Comparison of ENCODE assay signal across 23 mouse cellular contexts in genomic region chr12:71813761-71814160, GRCm38 (mm10). TPM values are rescaled to one million over a fixed set of nuclear protein-coding genes. Genes with fewer than 3 reads are reported as not detected.
DNase-seq lines count a peak whose midpoint lies in the region; ATAC-seq and TF ChIP-seq lines count a peak whose summit lies in the region.
"Had no signal": no experiment of that assay in that cellular context is flagged by ENCODE, and none has a peak within 500 bp of the region (broad histone marks: within the 10 kb centered on the region; RNA-seq: fewer than 3 reads in every experiment).

No protein-coding gene starts in this region.

- no peak for TF ChIP-seq EP300 in lung, postnatal 0 days (IDR thresholded peaks at IDR 0.05)

- no peaks in the 10 kb centered on the region for H3K27me3 ChIP-seq in heart, embryonic 12.5 days (replicated peaks)
- H3K27me3 ChIP-seq in lung, postnatal 0 days (replicated peaks; ENCODE audit: insufficient read depth, low read length), result no peaks in the 10 kb centered on the region
- H3K27me3 ChIP-seq: embryonic facial prominence, embryonic 13.5 days; limb, embryonic 15.5 days had no signal

- H3K4me1 ChIP-seq in heart, embryonic 12.5 days (replicated peaks), result peaks cover 30% of the 10 kb centered on the region
- H3K4me1 ChIP-seq in lung, postnatal 0 days (ENCODE audit: insufficient read depth, low read depth, low read length), result no peaks in the 10 kb centered on the region; the same call in 1 of the 2 replicates
- H3K4me1 ChIP-seq: embryonic facial prominence, embryonic 13.5 days; limb, embryonic 15.5 days had no signal

- 22% methylated on average over 7 of the region's 7 CpGs for WGBS in heart, embryonic 12.5 days
- 18% methylated on average over 7 of the region's 7 CpGs for WGBS in lung, postnatal 0 days

- DNase-seq in adrenal gland, adult 2 months, result peak; percentile 32
- no peak for DNase-seq in adrenal gland, postnatal 4 days (ENCODE audit: low spot score in 2 of 2)
- no peak for DNase-seq in heart, adult 8-10 months (ENCODE audit: low spot score)
- no peak for DNase-seq in lung, postnatal 0 days (ENCODE audit: low spot score)
- DNase-seq in lung, postnatal 25 days (ENCODE audit: low spot score), result no peak
- DNase-seq in kidney, adult 18-20 months, result no peak
- no peak for DNase-seq in frontal cortex, adult 2 months (ENCODE audit: extremely low spot score in 1 of 2, low spot score in 1 of 2)
- DNase-seq: cerebellum, adult 11-12 months; cerebellum, postnatal 25 days; forebrain, postnatal 0 days; kidney, adult 9 months; kidney, postnatal 4 days; liver, postnatal 0 days; midbrain, embryonic 14.5 days; retina, postnatal 1 day; right cerebral cortex, postnatal 4 days; thymus, postnatal 25 days had no signal

- no peaks in the 10 kb centered on the region for H3K9me3 ChIP-seq in heart, embryonic 12.5 days (replicated peaks)
- H3K9me3 ChIP-seq in lung, postnatal 0 days (ENCODE audit: low read length), result no peaks in the 10 kb centered on the region
- H3K9me3 ChIP-seq: embryonic facial prominence, embryonic 13.5 days; limb, embryonic 15.5 days had no signal

- H3K4me3 ChIP-seq in heart, embryonic 12.5 days, result no peak overlapping the region
- H3K4me3 ChIP-seq in lung, postnatal 0 days (ENCODE audit: low read depth, low read length), result no peak overlapping the region
- H3K4me3 ChIP-seq: embryonic facial prominence, embryonic 13.5 days; limb, embryonic 15.5 days; myocyte had no signal

- no peaks in the 10 kb centered on the region for H3K36me3 ChIP-seq in heart, embryonic 12.5 days
- no peaks in the 10 kb centered on the region for H3K36me3 ChIP-seq in lung, postnatal 0 days (ENCODE audit: insufficient read depth, low read length)
- H3K36me3 ChIP-seq: embryonic facial prominence, embryonic 13.5 days; limb, embryonic 15.5 days had no signal

- H3K9ac ChIP-seq in heart, embryonic 12.5 days, result no peak overlapping the region
- H3K9ac ChIP-seq in lung, postnatal 0 days (replicated peaks; ENCODE audit: low read depth), result no peak overlapping the region
- H3K9ac ChIP-seq: embryonic facial prominence, embryonic 13.5 days; forebrain, postnatal 0 days; limb, embryonic 15.5 days; liver, postnatal 0 days had no signal

- H3K4me2 ChIP-seq in heart, embryonic 12.5 days, result no peak overlapping the region
- 0 out of 2 replicates have a peak overlapping the region, but pooled peaks have one; percentile 6 for H3K4me2 ChIP-seq in lung, postnatal 0 days (replicated peaks; ENCODE audit: low read depth, low read length)
- H3K4me2 ChIP-seq: embryonic facial prominence, embryonic 13.5 days; limb, embryonic 15.5 days had no signal

- TF ChIP-seq CTCF in lung, postnatal 0 days (IDR thresholded peaks at IDR 0.05), result no peak

- peak overlapping the region; percentile 50; the same call in 1 of the 2 replicates for H3K27ac ChIP-seq in heart, embryonic 12.5 days (ENCODE audit: poor library complexity, severe bottlenecking)
- no peak overlapping the region for H3K27ac ChIP-seq in lung, postnatal 0 days (ENCODE audit: low read length)
- H3K27ac ChIP-seq: embryonic facial prominence, embryonic 13.5 days; limb, embryonic 15.5 days; macrophage had no signal

- no peak for ATAC-seq in heart, embryonic 12.5 days (ENCODE audit: insufficient number of reproducible peaks, low FRiP score)
- no peak for ATAC-seq in lung, postnatal 0 days
- ATAC-seq: forebrain, postnatal 0 days; inflammation-experienced regulatory T-cells, adult 6 months; liver, postnatal 0 days had no signal

RNA-seq across cellular contexts. Expression of gene Daam1, which starts 17.1 kb away (rescaled TPM):
- total RNA-seq in adrenal gland, adult 2 months (2021), result 10 to 100 TPM; 21.0 to 22.3 TPM
- polyA plus RNA-seq in adrenal gland, adult 2 months (2012; rRNA removed), result 1.7 and 2.3 TPM in 2 replicates
- total RNA-seq in adrenal gland, postnatal 4 days (2021), result 10 to 100 TPM; 30.5 to 31.4 TPM
- 23.1 and 23.3 TPM in 2 replicates for polyA plus RNA-seq in heart, embryonic 12.5 days (2016; fragmentation: Nextera tagmentation; extraction: Ambion mirVana)
- total RNA-seq in heart, adult 8-10 months (2022), result 10 to 100 TPM; 63.9 to 82.9 (median 76.6) TPM
- polyA plus RNA-seq in lung, postnatal 0 days (2015; fragmentation: Nextera tagmentation; extraction: Ambion mirVana), result 11.0 and 12.1 TPM in 2 replicates
- 25.5 and 27.2 TPM in 2 replicates for polyA plus RNA-seq in frontal cortex, adult 2 months (2012; rRNA removed)
